Mouse (Mus musculus) embryonic facial prominence, embryonic 14.5 days (tissue): Measurements from ENCODE around the gene Cdc42ep1. TPM values are rescaled to one million over a fixed set of nuclear protein-coding genes. Genes with fewer than 3 reads are reported as not detected.

Experiments used
- microRNA-seq: library from miRNA; unstranded; fragments of <30 nt; microRNA quantifications from one replicate; pipeline ENCODE4, GENCODE M21; 2016; ENCODE audit warnings: borderline number of aligned reads
- polyA plus RNA-seq: library from polyadenylated mRNA; unstranded; fragments of >200 nt; fragmentation: Nextera tagmentation; extraction: Ambion mirVana; gene quantifications from 2 replicates; pipeline ENCODE4 v1.2.1, GENCODE M21; 2014

The Cdc42ep1 gene
- polyA plus RNA-seq, 1 experiment from 2014 or later, result 36.1 TPM

Small RNA genes within 50 kb of the gene (microRNA-seq; reads per million reads assigned to microRNA genes)
- not detected for gene Mir6955

Other genes with a start within 250 kb of the Cdc42ep1 start
- gene Cyth4, start 245.6 kb upstream of the Cdc42ep1 start, polyA plus RNA-seq, result 6.9 and 7.2 TPM in 2 replicates
- 0.18 and 0.28 TPM in 2 replicates for gene Elfn2, start 123.9 kb upstream of the Cdc42ep1 start, polyA plus RNA-seq
- gene Mfng, start 69.1 kb upstream of the Cdc42ep1 start, polyA plus RNA-seq, result 13.6 and 13.7 TPM in 2 replicates
- gene Card10, start 39.6 kb upstream of the Cdc42ep1 start, polyA plus RNA-seq, result 6.1 and 6.3 TPM in 2 replicates
- 0.89 and 1.4 TPM in 2 replicates for gene Lgals2, start 12.9 kb downstream of the Cdc42ep1 start, polyA plus RNA-seq
- 42.5 and 46.9 TPM in 2 replicates for gene Gga1, start 34.6 kb downstream of the Cdc42ep1 start, polyA plus RNA-seq
- 0.58 and 0.98 TPM in 2 replicates for gene Gm49510, start 57.0 kb downstream of the Cdc42ep1 start, polyA plus RNA-seq
- 40.8 and 44.1 TPM in 2 replicates for gene Sh3bp1, start 57.1 kb downstream of the Cdc42ep1 start, polyA plus RNA-seq
- 19.6 and 21.0 TPM in 2 replicates for gene Pdxp, start 71.3 kb downstream of the Cdc42ep1 start, polyA plus RNA-seq
- 2,628 and 2,877 TPM in 2 replicates for gene Lgals1, start 84.1 kb downstream of the Cdc42ep1 start, polyA plus RNA-seq
- gene Nol12, start 92.3 kb downstream of the Cdc42ep1 start, polyA plus RNA-seq, result 51.1 and 54.3 TPM in 2 replicates
- 46.2 and 47.4 TPM in 2 replicates for gene Triobp, start 105.1 kb downstream of the Cdc42ep1 start, polyA plus RNA-seq
- 168 and 202 TPM in 2 replicates for gene H1f0, start 185.8 kb downstream of the Cdc42ep1 start, polyA plus RNA-seq
- not detected in 2 replicates for gene Galr3, start 199.3 kb downstream of the Cdc42ep1 start, polyA plus RNA-seq
- gene Ankrd54, start 220.3 kb downstream of the Cdc42ep1 start, polyA plus RNA-seq, result 42.6 and 43.6 TPM in 2 replicates
- 197 and 220 TPM in 2 replicates for gene Eif3l, start 232.6 kb downstream of the Cdc42ep1 start, polyA plus RNA-seq